Mouse (Mus musculus) ES-Bruce4 (cell line): Measurements from ENCODE around the gene Abhd17b.

Source experiments
- CTCF ChIP-seq: IDR thresholded peaks from one replicate; pipeline ENCODE4 v1.8.1; 2011; ENCODE audit warnings: low read depth, low read length
- EP300 ChIP-seq: IDR thresholded peaks from 2 replicates; pipeline ENCODE4 v1.6.1; 2011; ENCODE audit warnings: low read depth, low read length; ENCODE audit not compliant: insufficient read depth
- POLR2A ChIP-seq: IDR thresholded peaks from one replicate; pipeline ENCODE4 v1.8.1; 2011; ENCODE audit warnings: low read length; ENCODE audit not compliant: insufficient read depth

DNA sequence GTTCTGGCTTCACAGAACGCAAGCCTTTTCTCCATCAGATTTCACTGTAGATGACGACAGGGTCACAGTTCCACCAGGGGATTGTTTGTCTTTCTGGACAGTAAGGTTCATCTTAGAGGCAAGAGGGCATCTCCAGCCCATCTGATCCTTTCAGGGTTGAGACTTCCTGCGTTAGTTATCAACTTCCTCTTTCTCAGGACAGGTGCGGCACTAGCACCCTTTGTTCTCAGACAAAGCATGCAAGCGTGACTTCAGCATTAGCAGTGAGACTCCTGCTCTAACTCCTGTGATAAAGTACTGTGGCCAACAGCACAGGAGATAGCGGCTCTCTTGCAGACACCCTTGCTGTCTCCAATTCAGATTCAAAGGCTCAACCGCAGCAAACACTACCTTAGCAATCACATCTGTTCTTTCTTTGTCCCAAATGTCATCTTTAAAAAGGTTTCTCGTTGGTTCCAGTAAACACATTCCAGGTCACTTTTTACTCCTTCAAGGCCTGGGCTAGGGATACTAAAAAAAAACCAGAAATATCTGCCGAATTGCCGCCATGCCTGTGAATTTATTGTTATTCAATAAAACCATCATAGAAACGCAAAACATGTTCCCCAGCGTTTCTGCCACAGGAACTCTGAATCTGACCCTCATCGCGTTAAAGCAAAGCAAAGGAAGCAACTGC is 22.2 kb upstream of the Abhd17b start:
- TF ChIP-seq EP300 (no peak), CTCF (no peak), POLR2A (no peak)
